ENCODE assay signal across 8 mouse cellular contexts in genomic region chr1:64689561-64690212, GRCm38 (mm10). TPM values are rescaled to one million over a fixed set of nuclear protein-coding genes. Genes with fewer than 3 reads are reported as not detected.
DNase-seq lines count a peak whose midpoint lies in the region; ATAC-seq and TF ChIP-seq lines count a peak whose summit lies in the region.

No protein-coding gene starts in this region.

- no peak for TF ChIP-seq POLR2A in thymus, adult 2 months (IDR thresholded peaks at IDR 0.05; ENCODE audit: control insufficient read depth, extremely low read depth, insufficient read depth, low read length, poor library complexity)

- DNase-seq in cerebellum, adult 11 months, result peak; percentile 7
- DNase-seq in cerebellum, adult 11-12 months, result no peak
- no peak for DNase-seq in thymus, adult 2 months
- no peak for DNase-seq in thymus, postnatal 4 days
- no peak for DNase-seq in midbrain, postnatal 0 days (ENCODE audit: low spot score)
- DNase-seq in ovary, postnatal 10 days (ENCODE audit: low spot score), result no peak

- H3K4me3 ChIP-seq in thymus, adult 2 months (ENCODE audit: control insufficient read depth, insufficient read depth, low read length), result peak overlapping the region; percentile 45
- peak overlapping the region; percentile 91 for H3K4me3 ChIP-seq in kidney, embryonic 14.5 days (ENCODE audit: low read length)
- H3K4me3 ChIP-seq in midbrain, postnatal 0 days (ENCODE audit: low read depth, low read length), result peak overlapping the region; percentile 92

- H3K4me1 ChIP-seq in thymus, adult 2 months (replicated peaks; ENCODE audit: control insufficient read depth, insufficient read depth, low read length), result peaks cover 2% of the 10 kb centered on the region; the same call in 1 of the 2 replicates
- H3K4me1 ChIP-seq in kidney, embryonic 14.5 days (ENCODE audit: control insufficient read depth, insufficient read depth, low read length), result peaks cover 6% of the 10 kb centered on the region
- peaks cover 6% of the 10 kb centered on the region; the same call in 1 of the 2 replicates for H3K4me1 ChIP-seq in midbrain, postnatal 0 days (ENCODE audit: insufficient read depth, low read length)

- no peak for ATAC-seq in kidney, embryonic 14.5 days (ENCODE audit: low FRiP score, low TSS enrichment)
- ATAC-seq in midbrain, postnatal 0 days (ENCODE audit: low FRiP score), result no peak
- no peak for ATAC-seq in frontal cortex, adult (ENCODE audit: low TSS enrichment)

- no peak overlapping the region for H3K27ac ChIP-seq in thymus, adult 2 months (ENCODE audit: control insufficient read depth, insufficient read depth, low read length)
- 0 out of 2 replicates have a peak overlapping the region, but pooled peaks have one; percentile 17 for H3K27ac ChIP-seq in kidney, embryonic 14.5 days (ENCODE audit: low read depth, low read length)
- H3K27ac ChIP-seq in midbrain, postnatal 0 days (ENCODE audit: low read depth, low read length), result no peak overlapping the region

- WGBS in thymus, adult 2 months, result 43% methylated on average over 9 of the region's 9 CpGs
- WGBS in kidney, embryonic 14.5 days, result 25% methylated on average over 9 of the region's 9 CpGs
- WGBS in midbrain, postnatal 0 days, result 27% methylated on average over 9 of the region's 9 CpGs

- peak overlapping the region; percentile 79 for H3K4me2 ChIP-seq in kidney, embryonic 14.5 days (replicated peaks; ENCODE audit: low read depth, low read length)
- peak overlapping the region; percentile 79 for H3K4me2 ChIP-seq in midbrain, postnatal 0 days (ENCODE audit: low read depth, low read length, poor library complexity, severe bottlenecking)

- H3K9me3 ChIP-seq in kidney, embryonic 14.5 days (ENCODE audit: control insufficient read depth, low read length), result no peaks in the 10 kb centered on the region
- no peaks in the 10 kb centered on the region for H3K9me3 ChIP-seq in midbrain, postnatal 0 days (ENCODE audit: low read length)

- H3K27me3 ChIP-seq in thymus, adult 2 months (ENCODE audit: control insufficient read depth, insufficient read depth, low read length), result no peaks in the 10 kb centered on the region
- no peaks in the 10 kb centered on the region for H3K27me3 ChIP-seq in kidney, embryonic 14.5 days (ENCODE audit: control insufficient read depth, insufficient read depth, low read length)
- H3K27me3 ChIP-seq in midbrain, postnatal 0 days (ENCODE audit: insufficient read depth, low read length), result no peaks in the 10 kb centered on the region

- H3K9ac ChIP-seq in kidney, embryonic 14.5 days (ENCODE audit: low read depth, low read length), result peak overlapping the region; percentile 65
- no peak overlapping the region for H3K9ac ChIP-seq in midbrain, postnatal 0 days (replicated peaks; ENCODE audit: low read length, poor library complexity, severe bottlenecking)

- no peak for TF ChIP-seq CTCF in thymus, adult 2 months (IDR thresholded peaks at IDR 0.05; ENCODE audit: borderline replicate concordance, control insufficient read depth, extremely low read depth, insufficient read depth, low read length, poor library complexity)
- TF ChIP-seq CTCF in midbrain, postnatal 0 days (IDR thresholded peaks at IDR 0.05), result no peak

- no peaks in the 10 kb centered on the region for H3K36me3 ChIP-seq in thymus, adult 2 months (ENCODE audit: control insufficient read depth, insufficient read depth, low read length)
- no peaks in the 10 kb centered on the region for H3K36me3 ChIP-seq in kidney, embryonic 14.5 days (ENCODE audit: control insufficient read depth, insufficient read depth, low read length)
- no peaks in the 10 kb centered on the region for H3K36me3 ChIP-seq in midbrain, postnatal 0 days (ENCODE audit: insufficient read depth, low read length)

RNA-seq across cellular contexts. Expression of gene Ccnyl1, which starts 0.6 kb away (rescaled TPM):
- polyA plus RNA-seq in thymus, adult 2 months (2012; rRNA removed), result 13.2 and 19.1 TPM in 2 replicates
- polyA plus RNA-seq in kidney, embryonic 14.5 days (2014; fragmentation: Nextera tagmentation; extraction: Ambion mirVana), result 9.0 and 11.3 TPM in 2 replicates
- 14.6 and 36.6 TPM in 2 replicates for total RNA-seq in midbrain, postnatal 0 days (2014; rRNA removed)
- 2.9 and 4.1 TPM in 2 replicates for polyA plus RNA-seq in midbrain, postnatal 0 days (2015; fragmentation: Nextera tagmentation; extraction: Ambion mirVana)

RNA-seq across cellular contexts. Expression of gene Fzd5, which starts 47.9 kb away (rescaled TPM):
- 8.2 and 10.7 TPM in 2 replicates for polyA plus RNA-seq in thymus, adult 2 months (2012; rRNA removed)
- 1.8 and 2.3 TPM in 2 replicates for polyA plus RNA-seq in kidney, embryonic 14.5 days (2014; fragmentation: Nextera tagmentation; extraction: Ambion mirVana)
- 1.8 and 2.5 TPM in 2 replicates for total RNA-seq in midbrain, postnatal 0 days (2014; rRNA removed)
- polyA plus RNA-seq in midbrain, postnatal 0 days (2015; fragmentation: Nextera tagmentation; extraction: Ambion mirVana), result 0.40 and 0.86 TPM in 2 replicates
